Mouse (Mus musculus): ENCODE measurements around the gene Zc3h12b. TPM values are rescaled to one million over a fixed set of nuclear protein-coding genes. Genes with fewer than 3 reads are reported as not detected.

Gene Zc3h12b
- total and polyA plus RNA-seq, 3 experiments = 0.04 to 0.16 TPM; not detected in 1

DNA sequence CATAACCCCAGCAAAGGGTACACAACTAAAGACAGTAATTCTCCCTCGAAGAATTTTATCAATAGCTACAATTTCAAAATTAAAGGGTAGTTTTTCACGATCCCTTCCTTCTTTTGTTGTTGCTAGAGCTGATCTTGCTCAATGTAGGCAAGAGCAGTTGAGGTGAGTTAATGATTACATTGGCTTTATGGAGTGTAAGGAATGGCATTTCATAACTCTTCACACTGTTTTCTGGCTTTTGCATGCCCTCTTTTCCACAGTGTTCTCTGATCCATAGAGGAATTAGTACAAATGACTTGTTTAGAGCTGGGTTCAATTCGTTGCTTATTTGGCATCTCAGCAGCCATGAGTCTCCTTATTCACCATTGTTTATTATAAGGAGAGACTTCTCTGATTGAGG, 84.4 kb downstream of the Zc3h12b start:
- DNase-seq (ENCODE audit: extremely low read depth) = no peak
- Histone ChIP-seq H3K36me3 (replicated peaks in 1 of 2; ENCODE audit: control insufficient read depth in 1 of 2, insufficient read depth in 1 of 2, low read length in 1 of 2) (no peaks in the 10 kb centered on the region), H3K27me3 (replicated peaks) (no peaks in the 10 kb centered on the region), H3K4me3 (replicated peaks in 1 of 3; ENCODE audit: low read depth in 2 of 3, low read length in 2 of 3, poor library complexity in 1 of 3) (no peak overlapping the region), H3K9me3 (replicated peaks; ENCODE audit: low read length) (no peaks in the 10 kb centered on the region), H3K4me2 (ENCODE audit: insufficient read depth, low read depth, poor library complexity, severe bottlenecking) (no peak overlapping the region), H3K79me2 (replicated peaks; ENCODE audit: control insufficient read depth, extremely low read depth, insufficient read depth, poor library complexity, severe bottlenecking) (no peaks in the 10 kb centered on the region), H3K27ac (ENCODE audit: insufficient read depth, low read depth) (no peak overlapping the region), H3K4me1 (ENCODE audit: control insufficient read depth in 1 of 2, insufficient read depth in 2 of 2) (no peaks in the 10 kb centered on the region), H3K9ac (ENCODE audit: insufficient read depth, low read depth) (no peak overlapping the region)
- dilution Hi-C loops (cut with MboI; ENCODE audit: extremely low pct_ligation_motif_present, extremely low pct_unique_long_range_greater_than_20kb, low sequenced_read_pairs) (no loop called here), in situ Hi-C loops (cut with MboI; ENCODE audit: low pct_ligation_motif_present, low pct_unique_long_range_greater_than_20kb, low sequenced_read_pairs) (no loop called here)
- TF ChIP-seq POLR2AphosphoS2 (IDR thresholded peaks at IDR 0.05; ENCODE audit: low read depth, low read length) (no peak), USF1 (IDR thresholded peaks at IDR 0.05; ENCODE audit: low read depth, low read length) (no peak), MAX (IDR thresholded peaks at IDR 0.05; ENCODE audit: low read length) (no peak), MXI1 (IDR thresholded peaks at IDR 0.05; ENCODE audit: low read depth, low read length) (no peak), TBP (conservative IDR thresholded peaks at IDR 0.05; ENCODE audit: low read depth, low read length) (no peak), JUN (IDR thresholded peaks at IDR 0.05; ENCODE audit: insufficient read depth, low read depth, low read length) (no peak), CTCF (conservative IDR thresholded peaks at IDR 0.05 in 1 of 2, IDR thresholded peaks at IDR 0.05 in 1 of 2; ENCODE audit: low read depth in 2 of 2, low read length in 2 of 2) (no peak), MYC (IDR thresholded peaks at IDR 0.05; ENCODE audit: low read depth, low read length) (no peak), RAD21 (IDR thresholded peaks at IDR 0.05; ENCODE audit: low read depth, low read length) (no peak), JUND (conservative IDR thresholded peaks at IDR 0.05; ENCODE audit: low read depth, low read length) (no peak), CHD1 (IDR thresholded peaks at IDR 0.05; ENCODE audit: low read depth, low read length) (no peak)

- Histone ChIP-seq H3K27me3 (replicated peaks) (no peaks in the 10 kb centered on the region), H3K4me2 (ENCODE audit: insufficient read depth, low read depth, poor library complexity, severe bottlenecking) (no peak overlapping the region), H3K4me3 (replicated peaks in 1 of 3; ENCODE audit: low read depth in 2 of 3, low read length in 2 of 3, poor library complexity in 1 of 3) (no peak overlapping the region), H3K4me1 (ENCODE audit: control insufficient read depth in 1 of 2, insufficient read depth in 2 of 2) (no peaks in the 10 kb centered on the region), H3K79me2 (replicated peaks; ENCODE audit: control insufficient read depth, extremely low read depth, insufficient read depth, poor library complexity, severe bottlenecking) (no peaks in the 10 kb centered on the region), H3K9ac (ENCODE audit: insufficient read depth, low read depth) (no peak overlapping the region), H3K36me3 (replicated peaks in 1 of 2; ENCODE audit: control insufficient read depth in 1 of 2, insufficient read depth in 1 of 2, low read length in 1 of 2) (no peaks in the 10 kb centered on the region), H3K27ac (ENCODE audit: insufficient read depth, low read depth) (no peak overlapping the region), H3K9me3 (replicated peaks; ENCODE audit: low read length) (no peaks in the 10 kb centered on the region)
- dilution Hi-C loops (cut with MboI; ENCODE audit: extremely low pct_ligation_motif_present, extremely low pct_unique_long_range_greater_than_20kb, low sequenced_read_pairs) (no loop called here), in situ Hi-C loops (cut with MboI; ENCODE audit: low pct_ligation_motif_present, low pct_unique_long_range_greater_than_20kb, low sequenced_read_pairs) (no loop called here)
- TF ChIP-seq MAX (IDR thresholded peaks at IDR 0.05; ENCODE audit: low read length) (no peak), JUN (IDR thresholded peaks at IDR 0.05; ENCODE audit: insufficient read depth, low read depth, low read length) (no peak), ZMIZ1 (IDR thresholded peaks at IDR 0.05; ENCODE audit: low read depth, low read length) (no peak), E2F4 (IDR thresholded peaks at IDR 0.05; ENCODE audit: insufficient replicate concordance, low read depth, low read length) (no peak), CHD2 (IDR thresholded peaks at IDR 0.05; ENCODE audit: low read length) (no peak), MXI1 (IDR thresholded peaks at IDR 0.05; ENCODE audit: low read depth, low read length) (no peak), MEF2A (IDR thresholded peaks at IDR 0.05; ENCODE audit: borderline replicate concordance, low read depth, low read length) (no peak), ZC3H11A (IDR thresholded peaks at IDR 0.05; ENCODE audit: low read depth, low read length) (no peak), GABPA (IDR thresholded peaks at IDR 0.05; ENCODE audit: insufficient replicate concordance, low read depth, low read length) (no peak), RCOR1 (conservative IDR thresholded peaks at IDR 0.05; ENCODE audit: low read depth, low read length) (no peak), TBP (conservative IDR thresholded peaks at IDR 0.05; ENCODE audit: low read depth, low read length) (no peak), SIN3A (IDR thresholded peaks at IDR 0.05; ENCODE audit: low read length) (no peak), JUND (conservative IDR thresholded peaks at IDR 0.05; ENCODE audit: low read depth, low read length) (no peak)
- no peak for DNase-seq (ENCODE audit: extremely low read depth)
These were observed 90.3 kb downstream of the Zc3h12b start for GRCm38 (mm10) chrX:95801790-95802189.
